Mouse (Mus musculus) urinary bladder, postnatal 36 days (tissue): ENCODE data around the gene Ccr10.

Experiments
- DNase-seq, 2 experiments: peaks; one replicate each; pipeline ENCODE4 v3.0.0; 2022; ENCODE audit warnings: low spot score in 2 of 2, mixed read lengths in 1 of 2

Ccr10 gene

GRCm38 (mm10) chr11:101154648-101155047, 20.6 kb downstream of the Ccr10 start:
- DNase-seq = no peak

- DNase-seq = no peak
Observed at GRCm38 (mm10) chr11:101152825-101153224, 22.4 kb downstream of the Ccr10 start.

GRCm38 (mm10) chr11:101151063-101151462, 24.2 kb downstream of the Ccr10 start:
- DNase-seq = no peak

DNA sequence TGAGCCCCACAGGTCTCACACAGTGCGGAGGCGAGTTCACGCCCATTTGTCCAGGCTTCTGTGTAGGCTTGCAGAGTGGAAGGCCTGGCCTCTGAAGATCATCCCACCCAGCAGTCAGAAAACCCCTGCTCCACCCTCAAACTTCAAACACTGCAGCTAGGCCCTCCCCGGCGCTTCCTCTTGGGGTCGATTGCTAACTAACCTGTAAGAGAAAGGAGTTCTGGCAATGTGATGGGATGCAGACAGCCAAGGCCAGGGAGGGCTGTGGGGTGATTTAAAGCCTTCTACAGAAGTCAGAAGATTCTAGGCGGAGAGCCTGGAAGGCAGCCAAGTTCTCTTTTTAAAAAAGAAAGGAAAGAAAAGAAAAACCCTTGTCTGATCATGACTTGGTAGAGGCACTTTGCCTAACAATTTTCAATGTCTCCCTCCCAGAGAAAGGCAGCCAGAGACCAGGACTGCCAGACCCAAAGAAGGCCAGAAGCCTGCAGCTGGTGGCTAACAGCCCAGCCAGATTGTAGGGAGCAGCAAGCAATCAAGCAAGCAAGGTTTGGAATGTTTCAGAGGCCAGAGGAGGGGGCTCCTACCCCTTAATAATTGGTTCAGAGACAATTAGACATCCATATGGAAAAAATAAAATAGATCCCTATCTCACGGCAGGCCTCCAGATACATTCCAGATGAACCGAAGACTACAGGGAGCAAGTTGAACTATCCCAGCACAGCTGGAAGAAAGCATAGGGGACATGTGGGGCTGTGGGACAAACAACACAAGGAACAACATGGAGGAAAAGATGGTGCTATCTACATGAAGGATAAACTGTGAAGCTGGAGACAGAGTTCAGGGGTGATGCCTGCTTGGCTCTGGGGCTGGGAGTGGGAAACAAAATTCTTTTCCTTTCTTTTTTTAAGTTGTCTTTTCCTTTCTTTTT, 25.8 kb downstream of the Ccr10 start:
- peak in 1 of 2 experiments; percentile 11 for DNase-seq

GRCm38 (mm10) chr11:101148751-101149150, 26.5 kb downstream of the Ccr10 start:
- DNase-seq = no peak

- no peak for DNase-seq
Observed at GRCm38 (mm10) chr11:101146377-101146776, 28.9 kb downstream of the Ccr10 start.

DNA sequence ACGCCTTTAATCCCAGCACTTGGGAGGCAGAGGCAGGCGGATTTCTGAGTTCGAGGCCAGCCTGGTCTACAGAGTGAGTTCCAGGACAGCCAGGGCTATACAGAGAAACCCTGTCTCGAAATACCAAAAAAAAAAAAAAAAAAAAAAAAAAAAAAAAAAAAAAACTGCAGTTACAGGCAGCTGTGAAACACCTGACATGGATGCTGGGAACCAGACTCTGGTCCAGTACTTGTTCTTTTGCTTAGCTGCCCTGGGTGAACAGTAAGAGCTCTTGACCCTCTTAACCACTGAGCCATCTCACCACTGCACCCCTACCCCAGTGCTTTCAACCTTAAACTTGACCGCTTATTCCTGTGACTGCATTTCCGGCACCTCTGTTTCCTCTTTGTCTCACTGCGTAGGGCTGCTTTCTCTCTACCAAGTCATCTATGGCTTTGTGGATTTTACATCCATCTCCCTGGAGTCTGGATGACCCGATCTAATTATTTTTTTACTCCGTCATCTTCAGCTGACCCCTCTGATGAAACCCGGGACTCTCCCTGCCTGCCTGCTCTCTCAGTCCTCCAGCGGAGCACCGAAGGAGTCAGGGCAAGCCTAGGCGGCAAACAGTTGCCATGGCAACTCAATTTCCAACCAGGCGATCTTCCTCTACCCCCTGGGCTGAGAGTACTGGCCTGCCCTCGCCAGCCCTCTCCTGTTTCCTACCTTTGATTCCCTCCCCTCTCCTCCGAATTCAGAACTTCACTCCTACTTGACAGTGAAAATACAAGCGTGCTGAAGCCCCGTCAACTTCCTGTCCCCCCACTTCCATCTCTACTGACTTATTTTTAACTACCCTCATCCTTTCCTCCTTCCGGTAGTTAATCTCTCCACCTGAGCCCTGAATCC, 31.7 kb downstream of the Ccr10 start:
- peak in 1 of 2 experiments; percentile 23 for DNase-seq

DNA sequence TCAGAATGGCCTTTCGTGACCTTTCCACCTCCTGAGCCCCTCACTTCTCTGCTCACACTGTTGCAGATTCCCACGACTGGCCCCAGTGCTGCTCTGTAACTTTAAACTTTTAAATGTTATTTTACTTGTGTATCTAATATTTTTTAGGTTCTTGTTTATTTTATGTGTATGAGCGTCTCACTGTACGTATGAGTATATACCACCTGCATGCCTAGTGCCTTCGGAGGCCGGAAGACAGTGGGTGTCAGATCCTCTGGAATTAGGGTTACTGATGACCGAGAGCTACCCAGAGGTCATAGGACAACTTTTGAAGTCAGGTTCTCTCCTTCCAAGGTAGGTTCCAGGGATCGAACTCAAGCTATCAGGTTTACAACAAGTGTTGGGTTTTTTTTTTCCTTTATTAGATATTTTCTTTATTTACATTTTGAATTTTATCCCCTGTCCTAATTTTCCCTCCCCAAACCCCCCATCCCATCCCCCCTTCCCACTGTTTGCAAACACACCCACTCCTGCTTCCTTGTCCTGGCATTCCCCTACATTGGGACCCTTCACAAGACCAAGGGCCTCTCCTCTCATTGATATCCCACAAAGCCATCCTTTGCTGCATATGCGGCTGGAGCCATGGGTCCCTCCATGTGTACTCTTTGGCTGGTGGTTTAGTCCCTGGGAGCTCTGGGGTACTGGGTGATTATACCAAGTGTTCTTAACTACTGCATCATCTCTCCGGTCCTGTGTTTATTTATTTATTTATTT, 32.9 kb downstream of the Ccr10 start:
- no peak for DNase-seq

GRCm38 (mm10) chr11:101141088-101141487, 34.2 kb downstream of the Ccr10 start:
- DNase-seq = no peak

DNA sequence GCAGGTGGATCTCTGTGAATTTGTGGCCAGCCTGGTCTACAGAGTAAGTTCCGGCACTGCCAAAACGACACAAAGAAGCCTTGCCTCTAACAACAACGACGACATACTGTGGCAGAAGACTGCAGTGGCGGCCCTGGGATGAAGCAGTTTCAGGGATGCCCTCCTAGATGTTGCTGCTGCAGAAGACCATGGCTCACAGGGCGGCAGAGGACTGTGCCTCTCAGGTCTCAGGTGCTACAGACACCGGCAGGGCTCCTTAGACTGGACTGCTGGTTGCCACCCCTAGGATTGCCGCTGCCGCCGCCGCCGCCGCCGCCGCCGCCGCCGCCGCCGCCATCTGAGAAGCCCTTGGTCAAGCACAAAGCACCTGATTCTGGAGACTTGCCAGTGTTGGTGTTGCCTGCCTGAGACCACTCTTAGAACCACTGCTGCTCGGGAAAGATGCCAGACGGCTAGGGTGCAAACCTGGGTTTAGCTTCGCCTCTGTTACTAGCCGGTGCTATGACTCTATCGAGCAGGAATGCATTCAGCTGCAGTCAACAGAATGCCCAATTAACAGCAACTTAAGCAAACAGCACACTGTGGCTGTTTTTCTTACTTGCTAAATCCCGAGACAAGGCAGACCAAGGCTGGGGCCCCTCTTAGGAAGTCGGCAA, 35.0 kb downstream of the Ccr10 start:
- DNase-seq = no peak

DNA sequence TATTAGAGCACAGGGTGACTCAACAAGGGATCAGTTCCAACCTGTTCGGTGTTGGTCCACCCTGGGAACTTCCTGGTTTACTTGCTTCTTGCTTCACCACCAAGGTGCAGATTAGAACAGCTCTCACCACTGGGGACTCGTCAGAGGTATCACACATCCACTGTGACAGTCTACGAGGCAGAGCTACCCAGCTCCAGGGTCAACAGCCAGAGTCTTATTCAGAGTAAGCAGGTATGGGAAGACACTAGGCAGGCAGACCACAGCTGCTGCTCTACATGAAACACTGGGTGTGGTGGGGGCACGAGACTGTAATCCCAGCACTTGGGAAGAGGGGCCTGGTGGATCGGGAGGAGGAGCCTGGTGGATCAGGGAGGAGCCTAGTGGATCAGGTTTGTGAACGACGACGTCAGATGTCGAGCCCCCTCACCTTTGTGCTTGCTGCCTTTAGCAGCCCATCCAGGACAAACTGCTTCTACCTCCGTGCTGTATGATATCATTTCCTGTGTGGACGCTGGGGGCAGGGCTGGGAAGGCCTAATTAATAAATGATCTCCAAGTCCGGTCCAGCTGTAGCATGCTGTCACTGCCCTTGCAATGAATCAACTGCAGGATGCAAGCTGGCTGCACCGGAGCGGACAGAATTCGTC, 36.6 kb downstream of the Ccr10 start:
- peak in 1 of 2 experiments; percentile 62 for DNase-seq

DNA sequence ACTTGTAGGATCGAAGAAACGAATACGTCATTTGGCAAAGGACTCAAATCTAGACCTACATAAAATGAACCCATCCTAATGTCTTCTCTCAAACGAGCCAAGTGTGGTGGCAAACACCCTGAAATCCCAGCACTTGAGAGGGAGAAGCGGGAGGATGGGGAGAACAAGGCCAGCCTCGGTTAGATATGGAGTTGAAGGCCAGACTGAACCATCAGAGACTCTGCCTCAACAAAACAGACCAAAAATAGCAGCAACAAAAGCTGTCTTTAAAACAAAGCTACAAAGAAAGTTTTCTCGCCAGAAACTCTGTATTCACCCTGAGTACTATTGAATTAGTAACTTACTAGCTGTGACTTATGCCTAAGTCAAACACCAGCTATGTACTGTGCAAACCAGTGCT, 38.2 kb downstream of the Ccr10 start:
- DNase-seq = no peak

DNA sequence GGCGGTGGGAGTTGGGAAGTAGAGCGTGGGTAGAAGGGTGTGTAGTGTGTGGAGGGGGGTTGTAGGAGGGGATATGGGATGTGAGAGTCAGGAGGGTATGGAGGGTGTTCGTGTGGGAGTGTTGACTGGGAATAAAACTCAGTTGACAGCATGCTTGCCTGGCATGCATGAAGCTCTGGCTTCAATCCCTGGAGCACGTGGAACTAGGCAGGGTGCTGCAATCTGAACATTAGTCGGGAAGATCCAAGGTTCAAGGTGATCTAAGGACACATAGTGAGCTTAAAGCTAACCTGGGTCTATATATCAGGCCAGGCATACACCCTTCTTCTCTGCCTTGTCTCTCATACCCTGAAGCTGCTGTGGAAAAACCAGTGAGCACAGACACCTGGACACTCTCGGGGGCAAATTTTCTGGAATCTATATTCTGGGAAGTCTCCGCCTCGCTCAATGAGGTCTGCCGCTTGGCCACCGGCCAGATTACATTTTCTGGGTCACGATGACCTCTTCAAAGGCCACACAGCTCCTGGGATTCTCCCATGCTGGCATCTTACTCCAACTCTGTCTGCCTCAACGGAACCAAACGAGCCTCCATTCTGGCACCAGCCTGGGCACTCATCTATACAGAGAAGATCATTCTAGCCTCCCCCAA, 40.9 kb downstream of the Ccr10 start:
- DNase-seq = no peak

GRCm38 (mm10) chr11:101133037-101133436, 42.2 kb downstream of the Ccr10 start:
- DNase-seq = no peak

- DNase-seq = no peak
Observed at GRCm38 (mm10) chr11:101131701-101132100, 43.5 kb downstream of the Ccr10 start.

DNA sequence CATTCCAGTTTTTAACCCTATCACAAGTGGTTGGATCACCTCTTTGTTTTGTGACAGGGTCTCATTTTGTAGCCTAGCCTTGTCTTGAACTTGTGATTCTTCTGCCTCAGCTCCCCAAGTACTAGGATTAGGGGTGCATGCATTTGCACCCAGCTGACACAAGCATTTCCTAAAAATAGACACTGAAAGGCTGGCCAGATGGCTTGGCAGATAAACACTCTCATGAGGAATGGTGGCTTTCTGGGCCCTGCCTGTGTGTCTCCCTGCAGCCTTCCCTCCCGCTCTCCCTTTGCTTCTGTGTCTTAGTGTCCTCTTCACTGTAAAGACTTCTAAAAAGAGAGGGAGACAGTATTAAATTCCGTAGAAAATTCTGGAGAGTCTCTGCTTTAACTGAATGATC, 44.1 kb downstream of the Ccr10 start:
- DNase-seq = no peak

DNA sequence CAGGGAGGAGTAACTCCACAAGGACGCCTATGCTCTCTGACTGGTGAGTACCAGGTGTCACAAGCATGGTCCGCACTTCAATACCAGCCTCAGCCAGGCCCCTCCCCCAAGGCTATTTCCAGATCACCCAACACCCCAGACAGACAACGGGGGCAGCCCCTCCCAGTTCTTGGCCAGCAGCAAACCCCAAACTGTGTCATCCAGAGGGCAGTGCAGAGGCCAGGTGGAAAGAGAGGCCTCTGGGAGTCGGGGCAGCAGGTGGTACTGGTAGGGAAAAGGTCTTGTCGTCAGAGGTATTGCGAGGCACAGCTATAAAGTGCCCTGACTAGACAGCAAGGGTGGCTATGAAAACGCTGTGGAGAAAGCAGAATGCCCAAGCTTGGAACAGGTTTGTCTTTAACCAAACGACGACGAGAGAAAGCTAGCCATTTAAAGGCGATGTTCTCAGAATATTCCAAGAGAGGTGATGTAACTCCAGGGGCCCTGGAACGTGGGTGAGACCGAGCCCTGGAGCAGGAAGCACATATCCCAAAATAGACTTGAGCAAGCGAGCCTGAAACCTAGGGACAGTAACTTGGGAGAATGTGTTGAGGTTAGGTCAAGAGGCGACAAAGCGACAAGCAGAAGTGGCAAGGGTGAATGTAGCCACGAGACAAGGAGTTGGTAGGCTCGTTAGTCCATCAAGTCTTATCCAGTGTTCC, 45.0 kb downstream of the Ccr10 start:
- DNase-seq = peak in 1 of 2 experiments; percentile 33

- DNase-seq = no peak
Observed at GRCm38 (mm10) chr11:101128996-101129577, 46.2 kb downstream of the Ccr10 start.

- DNase-seq = no peak
Observed at GRCm38 (mm10) chr11:101127075-101127474, 48.2 kb downstream of the Ccr10 start.
